Mouse (Mus musculus) thymus, postnatal 36 days (tissue): Measurements from ENCODE around the gene P2rx1.

ENCODE experiments used
- DNase-seq, 2 experiments: peaks; one replicate each; pipeline ENCODE4 v3.0.0; 2022; ENCODE audit warnings: mixed read lengths in 2 of 2

The P2rx1 gene

DNA sequence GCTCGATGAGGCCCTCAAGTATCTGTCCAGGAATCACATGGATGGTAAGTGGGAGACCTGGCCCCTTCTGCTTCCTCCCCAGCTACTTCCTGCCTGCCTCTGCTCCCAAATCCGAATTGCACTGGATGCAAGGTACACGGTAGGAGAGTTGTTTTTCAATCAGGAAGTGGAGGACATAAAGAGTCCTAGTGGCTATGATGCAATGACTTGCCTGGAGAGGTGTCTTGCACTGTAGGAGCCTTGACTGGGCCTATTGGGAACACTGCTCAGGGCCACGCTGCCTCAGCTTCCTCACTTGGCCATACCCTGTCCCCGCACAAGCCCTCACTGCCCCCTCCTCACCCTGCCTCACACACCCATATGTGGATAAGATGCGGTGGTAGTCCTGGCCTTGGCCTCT, 9.9 kb upstream of the P2rx1 start:
- DNase-seq: no peak

DNA sequence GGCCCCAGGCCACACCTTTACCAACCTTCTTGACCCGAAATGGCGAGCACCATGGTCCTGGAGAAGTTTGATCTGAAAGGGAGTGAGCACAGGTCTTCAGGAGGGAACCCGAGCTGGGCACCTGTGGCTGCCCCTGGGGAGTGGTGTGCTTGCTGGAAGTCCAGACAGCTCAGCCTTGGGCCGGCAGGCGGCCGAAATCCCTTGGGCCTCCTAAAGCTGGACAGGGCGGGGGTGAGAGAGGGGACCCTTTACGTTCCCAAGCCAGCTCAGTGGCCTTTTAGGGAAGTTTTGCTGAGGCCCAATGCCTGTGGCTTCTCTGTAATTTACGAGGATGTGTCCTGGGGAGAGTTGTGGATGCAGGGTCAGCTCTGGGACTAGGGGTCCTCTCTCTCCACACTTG, 8.2 kb upstream of the P2rx1 start:
- no peak for DNase-seq

GRCm38 (mm10) chr11:72991961-72992360, 6.9 kb upstream of the P2rx1 start:
- no peak for DNase-seq

DNA sequence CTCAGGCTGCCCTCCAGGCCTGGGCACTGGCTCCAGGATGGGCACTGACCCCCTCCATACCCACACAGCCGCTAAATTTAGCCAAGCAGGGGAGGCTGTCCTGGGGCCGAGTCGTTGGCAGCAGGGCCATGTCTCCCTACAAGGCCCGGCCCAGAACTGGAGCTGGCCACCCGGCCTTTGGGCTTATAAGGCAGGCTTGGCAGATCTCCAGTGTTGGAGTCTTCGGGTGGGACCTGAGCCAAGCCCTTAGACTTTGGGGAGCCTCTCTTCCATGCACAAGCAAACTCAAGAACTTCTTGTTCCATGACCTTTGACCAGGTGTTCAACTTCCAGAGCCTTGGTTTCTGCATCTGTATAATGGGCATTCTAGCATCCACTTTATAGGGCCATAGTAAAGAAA, 2.6 kb upstream of the P2rx1 start:
- DNase-seq: no peak

GRCm38 (mm10) chr11:72996781-72997180, 2.1 kb upstream of the P2rx1 start:
- DNase-seq: no peak

DNA sequence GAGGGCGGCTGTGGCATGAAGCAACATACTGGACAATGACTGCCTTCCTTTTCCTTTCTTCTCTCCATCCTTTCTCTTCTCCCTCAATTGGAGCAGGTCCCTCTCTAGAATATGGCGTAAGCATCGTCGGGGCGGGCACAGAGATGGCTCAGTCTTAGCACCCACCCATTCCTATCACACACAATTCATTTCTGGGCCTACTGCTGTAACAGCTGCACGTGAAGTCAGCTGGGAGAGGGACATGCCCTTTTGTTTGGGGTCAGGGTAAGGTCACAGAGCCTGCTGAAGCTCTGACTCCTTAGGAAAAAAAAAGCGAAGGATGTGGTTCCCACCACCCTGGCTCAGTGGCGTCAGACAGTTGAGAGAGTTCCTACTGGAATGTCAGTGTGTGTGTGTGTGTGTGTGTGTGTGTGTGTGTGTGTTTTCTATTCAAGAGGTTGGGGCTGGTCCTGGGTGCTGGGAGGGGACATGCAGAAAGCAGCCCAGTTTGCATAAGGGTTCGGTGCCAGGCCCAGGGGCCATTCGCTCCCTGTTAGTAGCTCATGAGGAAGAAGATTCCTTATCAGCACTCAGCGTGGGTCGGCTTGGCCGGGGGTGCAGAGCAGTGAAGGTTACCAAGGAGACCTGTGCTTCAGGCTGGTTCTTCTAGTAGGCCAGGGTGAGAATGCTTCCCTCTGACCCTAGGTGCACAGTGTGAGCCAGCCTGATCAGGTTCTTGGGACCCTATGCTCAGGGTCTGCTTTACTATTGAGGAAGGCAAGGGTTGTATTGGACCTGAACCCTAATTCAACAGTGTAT, 1.2 kb upstream of the P2rx1 start:
- no peak for DNase-seq

DNA sequence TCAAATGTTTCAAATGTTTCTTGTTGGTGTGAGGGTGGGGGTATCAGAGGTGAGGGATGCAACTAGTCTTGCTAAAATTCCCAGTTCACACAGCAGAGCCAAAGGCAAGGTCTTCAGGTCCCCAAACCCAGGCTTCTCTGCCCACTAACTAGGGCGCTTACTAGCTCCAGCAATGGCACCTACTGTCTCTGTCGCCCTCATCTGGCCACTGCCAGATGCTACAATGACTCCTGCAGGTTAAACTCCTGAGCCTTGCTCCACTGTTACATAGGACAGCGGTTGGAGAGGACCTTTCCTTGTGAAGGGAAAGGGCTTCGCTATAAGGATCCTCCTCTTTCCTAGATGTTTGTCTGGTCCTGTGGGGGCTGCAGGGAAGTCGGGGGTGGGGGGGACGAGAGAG, 2.1 kb downstream of the P2rx1 start:
- peak; percentile 73 to 74 for DNase-seq

DNA sequence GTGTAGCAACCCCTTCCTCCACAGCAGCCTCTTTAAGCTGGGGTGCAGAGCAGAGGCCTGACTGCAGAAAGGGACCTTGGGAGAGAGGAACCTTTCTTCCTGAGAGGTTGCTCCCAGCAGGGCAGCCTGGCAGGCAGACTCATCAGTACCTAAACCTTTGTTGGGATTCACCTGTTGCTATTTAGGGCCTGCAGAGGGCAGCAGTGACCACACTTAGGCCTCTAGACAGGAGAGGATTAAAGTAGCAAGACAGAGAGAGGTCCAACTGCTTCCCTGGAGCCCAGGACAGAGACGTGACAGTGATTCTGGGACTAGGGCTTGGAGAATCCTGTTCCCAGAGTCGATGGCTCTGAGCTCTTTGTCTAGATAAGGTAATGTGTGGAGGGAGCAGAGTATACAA, 7.5 kb downstream of the P2rx1 start:
- DNase-seq: peak; percentile 58 to 61

DNA sequence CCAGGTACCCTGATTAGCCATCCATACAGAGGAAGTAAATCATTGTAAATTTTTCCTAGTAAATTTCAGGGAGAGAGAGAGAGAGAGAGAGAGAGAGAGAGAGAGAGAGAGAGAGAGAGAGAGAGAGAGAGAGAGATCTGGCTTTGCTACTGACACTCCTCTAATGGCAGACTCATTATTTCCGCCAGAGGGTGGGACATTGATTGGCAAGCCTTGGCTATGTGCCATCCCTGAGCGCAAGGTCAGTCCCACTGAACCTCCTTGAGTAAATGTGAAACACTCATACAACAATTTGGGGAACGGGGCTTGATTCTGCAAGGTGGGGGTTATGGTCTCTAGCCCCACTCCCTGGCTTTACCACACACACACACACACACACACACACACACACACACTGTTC, 8.2 kb downstream of the P2rx1 start:
- no peak for DNase-seq

GRCm38 (mm10) chr11:73007698-73008481, 9.0 kb downstream of the P2rx1 start:
- DNase-seq: peak; percentile 77 to 78

GRCm38 (mm10) chr11:73008826-73009225, 9.9 kb downstream of the P2rx1 start:
- peak; percentile 52 to 68 for DNase-seq

DNA sequence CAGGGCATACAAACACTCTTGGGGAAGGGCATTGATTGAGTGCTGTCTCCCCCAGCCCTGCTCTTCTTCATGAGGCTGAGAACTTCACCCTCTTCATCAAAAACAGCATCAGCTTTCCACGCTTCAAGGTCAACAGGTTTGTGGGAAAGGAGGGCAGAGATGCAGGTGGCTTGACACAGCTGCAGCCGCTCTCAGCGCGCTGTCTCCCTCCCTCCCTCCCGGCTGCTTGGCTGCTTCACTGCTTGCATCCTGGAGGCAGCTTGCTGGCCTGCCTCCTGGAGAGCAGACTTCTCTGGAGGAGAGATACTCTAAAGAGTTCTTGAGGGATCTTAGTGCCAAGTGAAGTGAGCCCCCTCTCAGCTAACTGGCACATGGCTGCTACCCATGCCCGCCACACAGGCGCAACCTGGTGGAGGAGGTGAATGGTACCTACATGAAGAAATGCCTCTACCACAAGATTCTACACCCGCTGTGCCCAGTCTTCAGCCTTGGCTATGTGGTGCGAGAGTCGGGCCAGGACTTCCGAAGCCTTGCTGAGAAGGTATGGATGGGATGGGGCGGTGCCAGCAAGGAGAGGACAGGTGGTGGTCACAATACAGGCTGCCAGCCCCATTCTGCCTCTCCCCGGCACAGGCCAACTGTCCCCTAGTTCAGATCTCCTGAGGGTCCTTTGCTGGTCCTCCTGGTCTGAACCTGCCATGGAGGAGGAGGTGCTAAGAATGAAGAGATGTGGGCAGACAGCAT, 10.8 kb downstream of the P2rx1 start:
- DNase-seq: peak; percentile 65 to 79

DNA sequence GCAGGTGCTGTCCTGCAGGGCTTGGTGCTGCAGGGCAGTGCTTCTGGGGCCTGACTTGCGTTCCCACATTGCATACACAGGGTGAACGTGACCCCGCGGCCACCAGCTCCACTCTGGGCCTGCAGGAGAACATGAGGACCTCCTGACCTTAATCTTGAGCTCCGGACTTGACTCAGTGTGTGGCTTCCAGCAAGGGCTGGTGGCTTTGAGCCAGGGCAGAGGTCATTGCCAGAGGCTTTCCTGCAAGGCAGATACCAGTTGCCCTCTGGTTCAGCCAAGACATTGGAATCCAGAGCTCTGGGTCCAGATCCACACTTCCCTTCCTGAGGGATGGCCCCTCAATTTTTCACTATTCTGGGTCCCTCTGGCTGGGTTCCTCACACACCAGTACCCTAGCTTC, 15.1 kb downstream of the P2rx1 start:
- peak in 1 of 2 experiments; percentile 28 for DNase-seq

DNA sequence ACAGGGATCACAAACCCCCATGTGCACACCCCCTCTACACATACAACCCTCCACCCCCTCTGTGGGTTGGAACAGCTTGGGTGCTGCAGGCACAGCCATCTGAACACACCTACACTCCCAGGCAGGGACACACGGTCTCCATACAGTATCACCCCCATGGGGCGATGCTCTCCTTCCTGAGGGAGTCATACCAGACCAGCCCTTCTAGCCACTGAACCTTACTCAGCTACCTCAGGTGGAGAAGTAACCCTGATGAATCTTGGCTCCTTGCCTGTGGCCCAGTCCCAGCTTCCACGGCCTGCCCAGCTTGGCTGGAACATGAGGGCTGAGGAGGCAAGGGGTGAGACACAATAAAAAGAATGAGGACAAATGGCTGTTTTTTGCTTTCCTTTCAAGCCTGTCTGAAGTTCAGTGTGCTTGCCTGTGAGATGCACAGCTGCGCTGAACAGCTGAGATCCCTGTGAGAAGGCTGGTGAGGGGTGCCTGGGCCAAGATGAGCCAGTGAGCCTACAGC, 16.0 kb downstream of the P2rx1 start:
- DNase-seq: peak; percentile 64 to 81

DNA sequence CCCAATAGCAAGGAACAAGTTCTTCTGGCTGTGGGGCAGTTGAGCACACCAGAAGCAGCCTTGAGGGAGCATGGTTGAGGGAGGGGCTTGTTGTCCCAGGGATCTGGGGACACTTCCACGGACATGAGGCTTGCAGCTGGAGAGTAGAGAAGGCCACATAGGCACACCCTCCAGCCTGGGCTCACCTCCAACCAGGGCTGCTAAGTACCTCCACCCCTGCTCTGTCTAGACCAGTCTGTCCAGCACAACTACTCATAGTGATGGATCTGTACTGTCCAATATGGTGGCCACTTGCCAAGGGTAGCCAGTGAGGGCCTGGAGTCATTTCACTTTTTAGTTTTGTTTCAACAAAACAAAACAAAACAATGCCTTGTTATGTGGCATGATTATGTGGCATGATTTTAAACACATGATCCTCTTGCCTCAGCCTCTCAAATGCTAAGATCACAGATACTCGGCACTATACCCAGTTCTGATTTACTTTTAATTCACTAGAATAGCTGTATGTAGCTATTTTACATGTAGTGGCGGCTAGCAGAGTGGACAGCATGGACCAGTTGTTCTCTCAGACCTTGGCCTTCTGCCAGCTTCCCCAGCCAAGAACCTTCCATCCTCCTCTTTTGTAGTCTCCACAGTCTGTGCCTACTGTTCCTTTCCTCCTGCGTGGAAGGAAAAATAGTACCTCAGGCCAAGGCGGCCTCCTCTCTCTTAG, 16.6 kb downstream of the P2rx1 start:
- no peak for DNase-seq

- no peak for DNase-seq
Measured at GRCm38 (mm10) chr11:73016103-73016420, 17.2 kb downstream of the P2rx1 start.

GRCm38 (mm10) chr11:73018471-73019146, 19.7 kb downstream of the P2rx1 start, which contains the start of gene Camkk1:
Gene Camkk1 (plus strand): TSS chr11:73019008.
- peak; percentile 95 to 97 for DNase-seq

DNA sequence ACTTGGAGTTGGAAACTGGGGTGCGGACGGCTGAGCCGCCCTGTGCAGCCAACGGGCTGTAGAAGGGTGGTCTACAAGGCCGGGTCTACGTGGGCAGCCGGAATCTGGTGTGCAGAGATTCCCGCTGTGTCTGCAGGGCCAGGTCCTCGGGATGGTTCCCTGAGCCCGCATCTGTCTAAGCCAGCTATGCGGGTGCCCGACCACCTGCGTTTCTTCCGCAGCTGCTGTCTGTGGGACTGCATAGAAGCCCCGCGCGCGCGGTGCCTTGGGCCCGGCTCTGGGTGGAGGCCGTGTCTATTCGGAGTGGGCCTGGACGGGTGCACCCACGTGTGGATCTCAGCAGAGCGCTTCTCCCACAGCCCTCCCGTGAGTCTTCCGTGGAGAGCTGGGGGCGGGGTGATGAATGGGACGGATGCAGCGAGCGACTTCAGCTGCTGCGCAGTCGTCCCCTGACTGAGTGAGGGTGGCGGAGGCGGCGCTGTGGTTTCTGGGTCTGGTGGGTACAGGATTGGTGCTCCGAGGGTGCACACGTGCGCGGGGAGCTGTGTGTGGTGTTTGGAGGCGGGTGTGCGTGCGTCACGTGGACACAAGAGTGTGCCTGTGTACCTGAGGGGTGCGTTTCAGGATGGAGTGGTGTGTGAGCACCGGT, 20.4 kb downstream of the P2rx1 start:
- DNase-seq: peak; percentile 95 to 97

DNA sequence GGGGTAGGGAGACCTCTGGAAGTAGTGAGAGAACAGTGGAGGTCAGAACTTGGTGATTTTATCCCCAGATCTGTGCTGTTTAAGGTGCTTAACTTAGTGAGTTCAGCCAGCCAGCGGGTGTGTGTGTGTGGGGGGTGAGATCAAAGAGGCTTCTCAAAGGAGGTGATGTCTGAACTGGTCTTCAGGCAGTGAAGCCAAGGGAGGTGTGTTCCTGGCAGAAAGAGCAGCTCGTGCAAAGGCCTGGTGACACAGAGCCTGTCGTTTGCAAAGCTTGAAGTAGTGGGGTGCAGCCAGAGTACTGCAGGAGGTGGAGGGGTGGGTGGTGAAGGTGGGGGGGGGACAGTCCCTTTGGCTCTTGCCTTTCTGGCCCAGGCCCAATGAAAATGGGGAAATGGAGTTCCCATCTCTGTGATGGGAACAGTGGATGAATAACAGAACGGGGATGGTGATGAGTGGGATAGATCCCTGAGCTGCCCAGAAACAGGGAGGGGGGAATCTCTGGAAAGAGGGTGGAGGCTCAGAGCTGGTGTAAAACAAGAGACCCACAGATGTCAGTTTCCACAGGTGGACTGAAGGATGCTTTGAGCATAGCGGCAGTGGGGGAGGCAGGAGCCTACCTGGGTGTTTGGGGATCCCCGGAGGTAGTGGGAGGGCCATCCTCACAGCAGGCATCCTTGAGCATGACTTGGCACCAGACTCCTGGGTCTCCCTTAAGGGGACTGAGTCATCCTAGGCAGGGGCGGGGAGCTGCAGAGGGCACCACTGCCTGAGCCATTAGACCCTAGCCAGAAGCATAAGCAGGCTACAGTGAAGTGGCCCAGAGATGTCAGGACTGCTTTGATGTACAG, 22.3 kb downstream of the P2rx1 start:
- DNase-seq: no peak

DNA sequence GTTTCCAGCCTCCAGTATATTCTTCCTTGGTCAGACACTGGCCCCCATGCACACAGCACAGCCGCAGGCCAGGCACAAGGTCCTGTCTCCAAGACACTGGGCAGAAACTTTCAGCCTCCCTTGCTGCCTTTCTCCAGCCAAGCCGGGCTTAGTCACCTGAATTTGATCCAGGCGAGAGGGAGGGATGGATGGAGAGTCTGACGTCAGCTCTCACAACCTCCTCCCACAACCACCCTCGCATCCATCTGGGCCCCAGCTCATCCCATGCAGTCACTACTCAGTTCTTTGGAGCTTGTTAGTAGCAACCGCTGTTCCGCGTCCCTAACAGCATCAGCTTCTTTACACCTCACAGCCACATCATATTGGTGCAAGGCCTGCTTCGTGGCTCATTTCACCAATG, 24.2 kb downstream of the P2rx1 start:
- no peak for DNase-seq

- DNase-seq: no peak
Measured at GRCm38 (mm10) chr11:73023827-73024226, 24.9 kb downstream of the P2rx1 start.
